Mouse (Mus musculus) forebrain, embryonic 11.5 days (tissue): ENCODE data around the gene Odf3b. TPM values are rescaled to one million over a fixed set of nuclear protein-coding genes. Genes with fewer than 3 reads are reported as not detected.

ENCODE experiments used
- ATAC-seq: fragments of 200-750 bp; cut with Nextera tagmentation; replicated peaks from 2 replicates; pipeline ENCODE4 v1.8.0; 2017; ENCODE audit warnings: moderate TSS enrichment; ENCODE audit not compliant: low FRiP score
- DNase-seq: peaks from one replicate; pipeline ENCODE4 v3.0.0-alpha.2; 2017; ENCODE audit warnings: low spot score
- H3K27ac ChIP-seq: fragments of 300-500 bp; sonication (generic); 2 replicates; pipeline ENCODE4 v1.5.1; 2014; ENCODE audit warnings: low read depth, low read length
- H3K27me3 ChIP-seq: fragments of 300-500 bp; sonication (generic); 2 replicates; pipeline ENCODE4 v1.6.1; 2014; ENCODE audit warnings: mild to moderate bottlenecking, low read length, mixed read lengths; ENCODE audit not compliant: control insufficient read depth, insufficient read depth
- H3K36me3 ChIP-seq: fragments of 300-500 bp; sonication (generic); 2 replicates; pipeline ENCODE4 v1.6.1; 2014; ENCODE audit warnings: mild to moderate bottlenecking, low read length, moderate library complexity, mixed read lengths; ENCODE audit not compliant: control insufficient read depth, insufficient read depth
- H3K4me1 ChIP-seq: fragments of 300-500 bp; sonication (generic); replicated peaks from 2 replicates; pipeline ENCODE4 v1.6.1; 2014; ENCODE audit warnings: low read length, mixed read lengths; ENCODE audit not compliant: control insufficient read depth, insufficient read depth
- H3K4me2 ChIP-seq: fragments of 300-500 bp; sonication (generic); 2 replicates; pipeline ENCODE4 v1.6.1; 2014; ENCODE audit warnings: low read depth, mild to moderate bottlenecking, low read length, moderate library complexity, mixed read lengths; ENCODE audit not compliant: severe bottlenecking
- H3K4me3 ChIP-seq: fragments of 300-500 bp; sonication (generic); 2 replicates; pipeline ENCODE4 v1.5.1; 2014; ENCODE audit warnings: low read depth, low read length
- H3K9ac ChIP-seq: fragments of 300-500 bp; sonication (generic); 2 replicates; pipeline ENCODE4 v1.6.1; 2014; ENCODE audit warnings: low read length
- H3K9me3 ChIP-seq: fragments of 300-500 bp; sonication (generic); 2 replicates; pipeline ENCODE4 v1.6.1; 2016; ENCODE audit warnings: low read length, mixed read lengths; ENCODE audit not compliant: control insufficient read depth
- WGBS: fragments of 180-500 bp; shearing (Covaris S2); extraction: QIAGEN DNeasy Blood & Tissue Kit; methylation state at CpG from one replicate; pipeline ENCODE4 v1.1.7; 2014; 5-methylcytosine and 5-hydroxymethylcytosine counted together
- polyA plus RNA-seq: library from polyadenylated mRNA; unstranded; fragments of >200 nt; fragmentation: Nextera tagmentation; extraction: Ambion mirVana; gene quantifications from 2 replicates; pipeline ENCODE4 v1.2.1, GENCODE M21; 2014

Odf3b gene
- polyA plus RNA-seq, 1 experiment from 2014 or later: 0.37 TPM

GRCm38 (mm10) chr15:89406691-89407090, 27.6 kb upstream of the Odf3b start:
- ATAC-seq (no peak), DNase-seq (no peak)
- Histone ChIP-seq H3K4me2 (no peak overlapping the region), H3K4me3 (no peak overlapping the region), H3K36me3 (no peaks in the 10 kb centered on the region), H3K9me3 (peaks cover 3% of the 10 kb centered on the region; the same call in 1 of the 2 replicates), H3K27me3 (no peaks in the 10 kb centered on the region), H3K27ac (no peak overlapping the region), H3K9ac (no peak overlapping the region), H3K4me1 (no peaks in the 10 kb centered on the region)

GRCm38 (mm10) chr15:89404831-89405623, 25.9 kb upstream of the Odf3b start:
- Histone ChIP-seq H3K9me3 (peaks cover 3% of the 10 kb centered on the region; the same call in 1 of the 2 replicates), H3K4me1 (no peaks in the 10 kb centered on the region), H3K27me3 (no peaks in the 10 kb centered on the region), H3K36me3 (no peaks in the 10 kb centered on the region), H3K27ac (no peak overlapping the region), H3K4me2 (no peak overlapping the region), H3K9ac (no peak overlapping the region), H3K4me3 (no peak overlapping the region)
- DNase-seq: no peak
- WGBS: 87% methylated on average over 10 of the region's 10 CpGs
- no peak for ATAC-seq

- H3K4me1 ChIP-seq: no peaks in the 10 kb centered on the region
- DNase-seq: no peak
- no peaks in the 10 kb centered on the region for H3K9me3 ChIP-seq
- no peak overlapping the region for H3K4me3 ChIP-seq
- H3K36me3 ChIP-seq: no peaks in the 10 kb centered on the region
- H3K27ac ChIP-seq: no peak overlapping the region
- no peak overlapping the region for H3K4me2 ChIP-seq
- H3K27me3 ChIP-seq: no peaks in the 10 kb centered on the region
- 85% methylated on average over 1 of the region's 1 CpGs for WGBS
- H3K9ac ChIP-seq: no peak overlapping the region
- no peak for ATAC-seq
These were observed 23.4 kb upstream of the Odf3b start for GRCm38 (mm10) chr15:89402471-89402870.

GRCm38 (mm10) chr15:89399716-89400115, 20.6 kb upstream of the Odf3b start:
- 57% methylated on average over 1 of the region's 1 CpGs for WGBS

GRCm38 (mm10) chr15:89398146-89398545, 19.1 kb upstream of the Odf3b start:
- no peaks in the 10 kb centered on the region for H3K27me3 ChIP-seq
- ATAC-seq (no peak), DNase-seq (no peak)
- H3K4me2 ChIP-seq: no peak overlapping the region
- no peaks in the 10 kb centered on the region for H3K4me1 ChIP-seq
- no peak overlapping the region for H3K4me3 ChIP-seq
- 70% methylated on average over 2 of the region's 2 CpGs for WGBS
- no peaks in the 10 kb centered on the region for H3K36me3 ChIP-seq
- no peak overlapping the region for H3K27ac ChIP-seq
- no peak overlapping the region for H3K9ac ChIP-seq
- no peaks in the 10 kb centered on the region for H3K9me3 ChIP-seq

More at GRCm38 (mm10) chr15:89399716-89400115, 20.6 kb upstream of the Odf3b start:
- no peaks in the 10 kb centered on the region for H3K36me3 ChIP-seq
- no peak overlapping the region for H3K4me3 ChIP-seq
- ATAC-seq: no peak
- no peaks in the 10 kb centered on the region for H3K4me1 ChIP-seq
- H3K9me3 ChIP-seq: no peaks in the 10 kb centered on the region
- DNase-seq: no peak
- H3K27me3 ChIP-seq: no peaks in the 10 kb centered on the region
- H3K27ac ChIP-seq: no peak overlapping the region
- H3K4me2 ChIP-seq: no peak overlapping the region
- no peak overlapping the region for H3K9ac ChIP-seq

GRCm38 (mm10) chr15:89396883-89397282, 17.8 kb upstream of the Odf3b start:
- Histone ChIP-seq H3K4me3 (no peak overlapping the region), H3K9me3 (no peaks in the 10 kb centered on the region), H3K4me2 (no peak overlapping the region), H3K36me3 (no peaks in the 10 kb centered on the region), H3K9ac (no peak overlapping the region), H3K4me1 (no peaks in the 10 kb centered on the region), H3K27ac (no peak overlapping the region), H3K27me3 (no peaks in the 10 kb centered on the region)
- no peak for ATAC-seq
- no peak for DNase-seq
- WGBS: 93% methylated on average over 4 of the region's 4 CpGs

- Histone ChIP-seq H3K27ac (no peak overlapping the region), H3K4me3 (no peak overlapping the region), H3K4me2 (no peak overlapping the region), H3K9ac (no peak overlapping the region), H3K9me3 (no peaks in the 10 kb centered on the region), H3K4me1 (no peaks in the 10 kb centered on the region), H3K36me3 (no peaks in the 10 kb centered on the region), H3K27me3 (no peaks in the 10 kb centered on the region)
- DNase-seq: no peak
- ATAC-seq: no peak
- WGBS: 88% methylated on average over 10 of the region's 10 CpGs
These were observed 11.0 kb upstream of the Odf3b start for GRCm38 (mm10) chr15:89390081-89390480.

GRCm38 (mm10) chr15:89387127-89387526, 8.0 kb upstream of the Odf3b start:
- no peaks in the 10 kb centered on the region for H3K9me3 ChIP-seq
- DNase-seq (no peak), ATAC-seq (no peak)
- H3K27me3 ChIP-seq: no peaks in the 10 kb centered on the region
- no peak overlapping the region for H3K4me3 ChIP-seq
- H3K4me1 ChIP-seq: no peaks in the 10 kb centered on the region
- no peak overlapping the region for H3K4me2 ChIP-seq
- H3K27ac ChIP-seq: no peak overlapping the region
- H3K36me3 ChIP-seq: no peaks in the 10 kb centered on the region
- 48% methylated on average over 12 of the region's 12 CpGs for WGBS
- no peak overlapping the region for H3K9ac ChIP-seq

GRCm38 (mm10) chr15:89384617-89385016, 5.5 kb upstream of the Odf3b start, which contains the start of gene Klhdc7b:
Klhdc7b (plus strand) TSS chr15:89384917.
- peaks cover 6% of the 10 kb centered on the region for H3K27me3 ChIP-seq
- H3K9ac ChIP-seq: no peak within 1 kb of the TSS; the same call in 1 of the 2 replicates
- no peaks in the 10 kb centered on the region for H3K36me3 ChIP-seq
- 89% methylated on average over 7 of the region's 7 CpGs for WGBS
- ATAC-seq (no peak), DNase-seq (no peak)
- H3K4me1 ChIP-seq: no peaks in the 10 kb centered on the region
- no peak within 1 kb of the TSS for H3K4me3 ChIP-seq
- H3K9me3 ChIP-seq: no peaks in the 10 kb centered on the region
- no peak within 1 kb of the TSS for H3K4me2 ChIP-seq
- no peak within 1 kb of the TSS for H3K27ac ChIP-seq
